Mouse (Mus musculus): ENCODE measurements around the gene Srcap. TPM values are rescaled to one million over a fixed set of nuclear protein-coding genes. Genes with fewer than 3 reads are reported as not detected.
A peak's percentile ranks its signal among the peaks of the same experiment; 100 is the strongest.
"Not testable (repeated sequence)": the region's sequence is repeated elsewhere in the genome, so short reads cannot be mapped to it uniquely, and the experiment has no call there.

The Srcap gene
- total and polyA plus RNA-seq, 2 experiments from 2014 or later, result 23.7 to 39.9 TPM

- Histone ChIP-seq H3K4me3 (ENCODE audit: low read depth, low read length) (no peak overlapping the region), H3K27ac (ENCODE audit: low read depth, low read length) (no peak overlapping the region), H3K9ac (no peak overlapping the region), H3K36me3 (ENCODE audit: insufficient read depth) (peaks cover 66% of the 10 kb centered on the region), H3K4me1 (ENCODE audit: insufficient read depth) (no peaks in the 10 kb centered on the region), H3K27me3 (ENCODE audit: insufficient read depth, low read length) (no peaks in the 10 kb centered on the region), H3K9me3 (ENCODE audit: low read length) (no peaks in the 10 kb centered on the region), H3K4me2 (ENCODE audit: low read depth) (no peak overlapping the region)
- ATAC-seq, result no peak
- WGBS, result 96% methylated on average over 7 of the region's 7 CpGs
- no peak for DNase-seq
- TF ChIP-seq CTCF (IDR thresholded peaks at IDR 0.05; ENCODE audit: low read depth), result no peak
These were observed 21.8 kb upstream of the Srcap start for GRCm38 (mm10) chr7:127489982-127490381.

GRCm38 (mm10) chr7:127491846-127492245, 19.9 kb upstream of the Srcap start:
- no peaks in the 10 kb centered on the region for H3K27me3 ChIP-seq (ENCODE audit: insufficient read depth, low read length)
- H3K9ac ChIP-seq, result no peak overlapping the region
- H3K4me2 ChIP-seq (ENCODE audit: low read depth), result no peak overlapping the region
- no peak overlapping the region for H3K27ac ChIP-seq (ENCODE audit: low read depth, low read length)
- 89% methylated on average over 3 of the region's 3 CpGs for WGBS
- peaks cover 49% of the 10 kb centered on the region for H3K36me3 ChIP-seq (ENCODE audit: insufficient read depth)
- H3K4me1 ChIP-seq (ENCODE audit: insufficient read depth), result no peaks in the 10 kb centered on the region
- no peak overlapping the region for H3K4me3 ChIP-seq (ENCODE audit: low read depth, low read length)
- H3K9me3 ChIP-seq (ENCODE audit: low read length), result no peaks in the 10 kb centered on the region
- ATAC-seq, result no peak
- DNase-seq, result no peak
- TF ChIP-seq CTCF (IDR thresholded peaks at IDR 0.05; ENCODE audit: low read depth), result no peak

GRCm38 (mm10) chr7:127494648-127495047, 17.1 kb upstream of the Srcap start:
- no peak for ATAC-seq
- TF ChIP-seq CTCF (IDR thresholded peaks at IDR 0.05; ENCODE audit: low read depth), result no peak
- no peak for DNase-seq
- Histone ChIP-seq H3K9me3 (ENCODE audit: low read length) (no peaks in the 10 kb centered on the region), H3K27ac (ENCODE audit: low read depth, low read length) (no peak overlapping the region), H3K4me2 (ENCODE audit: low read depth) (no peak overlapping the region), H3K36me3 (ENCODE audit: insufficient read depth) (peaks cover 24% of the 10 kb centered on the region), H3K9ac (no peak overlapping the region), H3K27me3 (ENCODE audit: insufficient read depth, low read length) (no peaks in the 10 kb centered on the region), H3K4me3 (ENCODE audit: low read depth, low read length) (no peak overlapping the region), H3K4me1 (ENCODE audit: insufficient read depth) (no peaks in the 10 kb centered on the region)

- ATAC-seq, result no peak
- Histone ChIP-seq H3K27ac (ENCODE audit: low read depth, low read length) (no peak overlapping the region), H3K9ac (no peak overlapping the region), H3K4me3 (ENCODE audit: low read depth, low read length) (no peak overlapping the region), H3K9me3 (ENCODE audit: low read length) (no peaks in the 10 kb centered on the region), H3K4me1 (ENCODE audit: insufficient read depth) (no peaks in the 10 kb centered on the region), H3K36me3 (ENCODE audit: insufficient read depth) (no peaks in the 10 kb centered on the region; the same call in 1 of the 2 replicates), H3K27me3 (ENCODE audit: insufficient read depth, low read length) (no peaks in the 10 kb centered on the region), H3K4me2 (ENCODE audit: low read depth) (no peak overlapping the region)
- 86% methylated on average over 2 of the region's 2 CpGs for WGBS
- DNase-seq, result no peak
- TF ChIP-seq CTCF (IDR thresholded peaks at IDR 0.05; ENCODE audit: low read depth), result no peak
These were observed 14.4 kb upstream of the Srcap start for GRCm38 (mm10) chr7:127497382-127497781.

- TF ChIP-seq CTCF (IDR thresholded peaks at IDR 0.05; ENCODE audit: low read depth), result peak; percentile 65
- Histone ChIP-seq H3K27me3 (ENCODE audit: insufficient read depth, low read length) (no peaks in the 10 kb centered on the region), H3K4me3 (ENCODE audit: low read depth, low read length) (no peak overlapping the region), H3K36me3 (ENCODE audit: insufficient read depth) (no peaks in the 10 kb centered on the region), H3K4me1 (ENCODE audit: insufficient read depth) (no peaks in the 10 kb centered on the region), H3K4me2 (ENCODE audit: low read depth) (no peak overlapping the region), H3K9ac (no peak overlapping the region), H3K9me3 (ENCODE audit: low read length) (no peaks in the 10 kb centered on the region), H3K27ac (ENCODE audit: low read depth, low read length) (no peak overlapping the region)
- WGBS, result 33% methylated on average over 3 of the region's 3 CpGs
- no peak for ATAC-seq
- peak; percentile 54 for DNase-seq
These were observed 13.4 kb upstream of the Srcap start for GRCm38 (mm10) chr7:127498407-127498806.

GRCm38 (mm10) chr7:127508291-127508690, 3.5 kb upstream of the Srcap start:
- Histone ChIP-seq H3K9ac (no peak overlapping the region), H3K27me3 (ENCODE audit: insufficient read depth, low read length) (no peaks in the 10 kb centered on the region), H3K4me1 (ENCODE audit: insufficient read depth) (peaks cover 4% of the 10 kb centered on the region; the same call in 1 of the 2 replicates), H3K9me3 (ENCODE audit: low read length) (no peaks in the 10 kb centered on the region), H3K4me3 (ENCODE audit: low read depth, low read length) (no peak overlapping the region), H3K4me2 (ENCODE audit: low read depth) (no peak overlapping the region), H3K36me3 (ENCODE audit: insufficient read depth) (no peaks in the 10 kb centered on the region), H3K27ac (ENCODE audit: low read depth, low read length) (no peak overlapping the region)
- ATAC-seq (no peak), DNase-seq (no peak)
- TF ChIP-seq CTCF (IDR thresholded peaks at IDR 0.05; ENCODE audit: low read depth), result no peak
- WGBS, result 99% methylated on average over 3 of the region's 3 CpGs

GRCm38 (mm10) chr7:127509830-127510229, 2.0 kb upstream of the Srcap start:
- H3K9me3 ChIP-seq (ENCODE audit: low read length); H3K36me3 ChIP-seq (ENCODE audit: insufficient read depth); H3K27me3 ChIP-seq (ENCODE audit: insufficient read depth, low read length); H3K27ac ChIP-seq (ENCODE audit: low read depth, low read length); H3K9ac ChIP-seq; H3K4me1 ChIP-seq (ENCODE audit: insufficient read depth); ATAC-seq; H3K4me2 ChIP-seq (ENCODE audit: low read depth); DNase-seq; H3K4me3 ChIP-seq (ENCODE audit: low read depth, low read length): not testable (repeated sequence)
- 98% methylated on average over 3 of the region's 4 CpGs for WGBS

GRCm38 (mm10) chr7:127511241-127511640, 542 bp upstream of the Srcap start:
- DNase-seq (no peak), ATAC-seq (no peak)
- Histone ChIP-seq H3K9me3 (ENCODE audit: low read length) (no peaks in the 10 kb centered on the region), H3K36me3 (ENCODE audit: insufficient read depth) (peaks cover 9% of the 10 kb centered on the region), H3K27ac (ENCODE audit: low read depth, low read length) (peak overlapping the region; percentile 99), H3K4me2 (ENCODE audit: low read depth) (peak overlapping the region; percentile 67), H3K4me1 (ENCODE audit: insufficient read depth) (peaks cover 8% of the 10 kb centered on the region; the same call in 1 of the 2 replicates), H3K9ac (0 out of 2 replicates have a peak overlapping the region, but pooled peaks have one; percentile 93), H3K4me3 (ENCODE audit: low read depth, low read length) (peak overlapping the region; percentile 83), H3K27me3 (ENCODE audit: insufficient read depth, low read length) (no peaks in the 10 kb centered on the region)
- peak; percentile 32; the same call in 1 of the 2 replicates for TF ChIP-seq CTCF (IDR thresholded peaks at IDR 0.05; ENCODE audit: low read depth)
- 28% methylated on average over 8 of the region's 8 CpGs for WGBS
